Mouse (Mus musculus) C2C12 (cell line): ENCODE data around the gene Tnpo3.

Source experiments
- CTCF ChIP-seq: IDR thresholded peaks from one replicate; pipeline ENCODE4 v1.5.1; 2011; ENCODE audit not compliant: control insufficient read depth, insufficient read depth, insufficient read length
- USF1 ChIP-seq: IDR thresholded peaks from one replicate; pipeline ENCODE4 v1.6.1; 2011; ENCODE audit warnings: low read depth, mild to moderate bottlenecking, control low read depth, moderate library complexity

- TF ChIP-seq CTCF (no peak), USF1 (no peak)
Observed at GRCm38 (mm10) chr6:29505493-29505892, 104.2 kb downstream of the Tnpo3 start.
